Mouse (Mus musculus) 3134 (cell line): ENCODE measurements around the gene RPS10-NUDT3.
A peak's percentile ranks its signal among the peaks of the same experiment; 100 is the strongest.

Source experiments
- DNase-seq: peaks from one replicate; pipeline ENCODE4 v3.0.0-alpha.2; 2011; ENCODE audit warnings: low spot score; ENCODE audit not compliant: insufficient read length; ENCODE audit errors: extremely low read depth

RPS10-NUDT3 gene

DNA sequence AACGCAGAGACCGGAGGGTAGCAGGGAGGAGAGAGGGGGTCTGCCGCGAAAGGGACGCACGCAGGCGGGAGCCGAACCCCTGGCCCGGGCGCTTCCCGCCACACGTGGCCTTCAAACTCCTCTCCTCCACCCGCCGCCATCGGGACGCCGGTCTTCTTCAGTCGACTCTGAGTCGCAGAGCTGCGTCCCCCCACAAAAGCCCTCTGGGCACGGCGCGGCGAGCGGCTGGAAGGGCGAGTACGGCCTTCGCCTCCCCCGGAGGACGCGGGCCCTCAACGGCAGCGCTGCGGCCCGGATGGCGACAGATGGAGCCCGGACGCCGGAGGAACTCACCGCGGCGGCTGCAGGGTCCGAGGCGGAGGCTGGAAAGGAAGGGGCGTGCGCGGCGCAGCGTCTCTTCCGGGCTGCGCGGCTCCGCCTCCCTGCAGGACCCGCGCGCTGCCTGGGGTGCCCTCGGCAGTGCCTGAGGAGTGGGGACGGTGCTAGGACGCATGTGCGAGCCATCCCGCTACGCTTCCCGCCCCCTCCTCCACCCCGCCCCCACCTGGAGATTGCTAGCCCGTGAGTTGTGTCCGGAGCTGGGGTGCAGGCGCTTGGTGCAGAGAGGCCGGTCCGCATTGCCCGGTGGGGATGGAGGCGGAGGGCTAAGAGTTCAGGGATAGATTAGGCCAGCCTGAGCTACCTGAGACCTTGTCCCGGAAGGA lies at the start of gene RPS10-NUDT3:
Gene RPS10-NUDT3, minus strand, starts transcription at position 352 of the 704 bp plus-strand sequence.
- DNase-seq = peak; percentile 94

DNA sequence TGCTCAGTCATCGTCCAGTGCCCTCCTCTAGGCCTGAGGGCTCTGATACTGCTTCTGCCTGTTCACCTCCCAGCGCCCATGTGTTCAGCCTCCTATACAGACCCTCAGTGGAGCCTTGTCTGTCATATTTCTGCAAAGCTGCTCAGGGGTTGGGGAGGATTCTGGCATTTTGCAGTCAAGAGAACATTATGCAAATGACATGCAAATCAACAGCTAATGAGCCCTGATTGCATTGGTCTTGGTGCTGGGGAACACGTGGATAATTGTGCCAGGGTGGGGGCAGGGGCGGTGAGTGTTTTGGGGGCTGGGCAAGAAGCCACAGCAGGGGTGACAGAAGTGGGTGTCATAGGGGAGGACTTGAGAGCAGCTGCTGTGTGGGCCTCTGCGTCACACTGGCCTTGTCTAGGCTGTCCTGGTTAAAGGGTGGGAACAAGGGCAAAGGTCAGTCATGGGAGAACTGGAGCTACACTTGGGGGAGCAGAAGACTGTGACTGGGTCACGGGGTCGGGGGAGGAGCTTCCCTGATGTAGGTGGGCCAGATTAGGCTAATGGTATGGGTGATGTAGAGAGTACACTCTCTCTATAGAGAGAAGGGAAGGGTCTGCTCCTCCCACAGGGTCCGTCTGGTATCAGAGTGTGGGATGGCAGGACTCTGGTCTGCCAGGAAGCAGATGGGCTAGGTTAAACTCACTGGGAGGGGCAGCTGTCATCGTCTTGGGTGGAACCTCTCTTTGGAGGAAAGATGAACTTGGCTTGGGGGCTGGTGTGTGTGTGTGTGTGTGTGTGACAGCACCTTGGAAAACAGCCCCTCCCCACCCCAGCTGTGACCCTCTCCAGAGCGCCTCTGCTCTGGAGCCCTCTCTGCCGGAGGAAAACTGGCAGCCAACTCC lies 44.1 kb upstream of the RPS10-NUDT3 start:
- DNase-seq = no peak

DNA sequence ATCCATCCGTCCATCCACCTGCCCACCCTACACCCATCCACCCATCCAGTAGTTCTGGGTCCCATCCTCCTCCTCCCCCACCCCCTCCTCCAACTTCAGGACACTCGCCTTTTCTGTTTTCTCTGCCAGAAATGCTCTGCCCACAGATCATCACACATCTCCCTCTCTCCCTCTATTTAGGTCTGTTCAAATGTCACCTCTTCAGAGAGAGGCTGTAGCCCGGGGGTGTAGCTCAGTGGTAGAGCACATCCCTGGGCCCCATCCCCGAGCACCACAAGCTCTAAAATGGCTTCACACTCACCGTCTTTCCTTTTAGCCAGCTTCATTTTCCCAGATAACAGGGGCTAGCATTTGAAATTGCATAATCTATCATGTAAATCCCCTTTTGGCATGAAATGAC lies 42.7 kb upstream of the RPS10-NUDT3 start:
- no peak for DNase-seq

DNA sequence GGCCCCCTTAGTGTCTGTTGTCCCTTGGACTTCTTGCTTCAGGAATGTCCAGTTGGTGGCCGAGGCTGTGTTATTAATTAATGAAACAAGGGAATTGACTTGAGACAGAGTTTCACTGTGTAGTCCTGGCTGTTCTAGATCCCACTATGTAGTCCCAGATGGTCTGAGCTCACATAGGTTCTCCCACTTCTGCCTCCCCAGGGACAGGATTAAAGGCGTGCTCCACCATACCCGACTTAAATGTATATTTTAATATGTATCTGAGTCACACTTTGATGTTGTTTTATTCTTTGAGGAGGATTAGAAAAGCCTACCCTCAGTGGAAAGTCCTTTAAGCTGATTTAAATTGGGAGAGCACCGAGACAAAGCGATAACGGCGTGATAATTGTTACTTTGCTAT lies 41.2 kb upstream of the RPS10-NUDT3 start:
- no peak for DNase-seq

DNA sequence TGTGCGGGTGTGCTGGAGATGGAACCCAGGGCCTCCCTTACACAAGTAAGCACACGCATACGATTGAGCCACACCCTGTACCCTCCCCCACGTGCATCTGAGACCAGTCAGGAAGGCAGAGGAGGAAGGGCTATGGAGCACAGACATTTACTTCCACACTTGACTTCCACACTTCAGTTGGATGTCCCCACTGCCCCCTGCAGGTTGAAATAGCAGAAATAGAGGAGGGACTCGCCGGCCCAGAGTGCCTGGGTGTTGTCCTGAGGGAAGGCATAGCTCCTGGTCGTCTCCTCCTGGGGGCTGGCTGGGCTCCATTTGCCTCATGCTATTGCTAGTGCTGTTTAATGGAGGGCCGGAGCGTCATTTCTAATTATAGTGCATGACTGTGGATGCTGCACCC lies 40.4 kb upstream of the RPS10-NUDT3 start:
- no peak for DNase-seq

DNA sequence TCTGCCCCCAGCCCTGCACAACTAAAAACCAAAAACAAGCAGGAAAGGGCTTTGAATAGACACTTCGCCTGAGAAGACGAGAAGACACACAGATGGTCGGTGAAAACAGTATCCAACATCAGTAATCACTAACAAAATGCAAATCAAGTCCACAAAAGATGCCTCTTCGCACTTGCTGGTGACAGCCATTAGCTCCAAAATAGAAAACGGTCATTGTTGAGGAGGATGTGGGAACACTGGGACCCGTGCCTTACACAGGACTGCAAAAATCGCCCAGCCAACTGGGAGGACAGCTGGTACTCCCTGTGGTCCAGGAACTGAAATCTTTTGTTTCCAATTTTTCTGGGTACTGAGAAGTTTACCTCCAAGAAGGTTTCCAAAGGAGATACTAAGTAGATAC lies 38.9 kb upstream of the RPS10-NUDT3 start:
- DNase-seq = no peak

DNA sequence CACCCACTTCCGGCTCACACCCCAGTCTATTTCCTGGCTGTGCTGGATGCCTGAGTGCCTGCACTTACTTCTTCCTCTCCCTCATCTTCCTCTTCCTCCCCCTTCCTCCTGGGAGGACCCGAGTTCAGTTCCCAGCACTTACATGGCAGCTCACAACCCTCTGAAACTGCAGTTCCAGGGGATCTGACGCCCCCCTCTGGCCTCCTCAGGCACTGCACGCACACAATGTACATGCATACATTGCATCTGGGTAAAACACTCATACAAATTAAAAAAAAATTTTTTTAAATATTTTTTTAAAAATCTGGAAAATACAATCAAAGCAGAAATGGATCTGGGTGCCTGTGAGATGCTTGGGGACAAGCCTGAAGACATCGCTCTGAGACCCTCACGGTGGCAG lies 36.7 kb upstream of the RPS10-NUDT3 start:
- no peak for DNase-seq

DNA sequence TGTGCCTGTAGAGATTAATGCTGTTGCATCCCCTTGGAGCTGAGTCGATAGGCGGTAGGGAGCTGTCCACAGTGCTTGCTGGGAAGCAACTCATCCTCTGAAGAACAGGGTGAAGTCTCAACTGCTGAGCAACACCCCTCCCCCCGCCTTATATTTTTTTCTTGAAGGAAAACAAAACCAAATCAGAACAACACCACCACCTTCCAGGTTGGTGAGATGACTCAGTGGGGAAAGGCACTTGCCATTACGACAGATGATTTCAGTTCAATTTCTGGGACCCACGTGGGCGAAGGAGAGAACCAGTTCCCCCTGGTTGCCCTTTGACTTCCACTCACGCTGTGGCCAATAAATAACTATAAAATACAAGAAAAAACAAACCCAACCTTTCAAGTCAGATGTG lies 23.7 kb upstream of the RPS10-NUDT3 start:
- DNase-seq = no peak

DNA sequence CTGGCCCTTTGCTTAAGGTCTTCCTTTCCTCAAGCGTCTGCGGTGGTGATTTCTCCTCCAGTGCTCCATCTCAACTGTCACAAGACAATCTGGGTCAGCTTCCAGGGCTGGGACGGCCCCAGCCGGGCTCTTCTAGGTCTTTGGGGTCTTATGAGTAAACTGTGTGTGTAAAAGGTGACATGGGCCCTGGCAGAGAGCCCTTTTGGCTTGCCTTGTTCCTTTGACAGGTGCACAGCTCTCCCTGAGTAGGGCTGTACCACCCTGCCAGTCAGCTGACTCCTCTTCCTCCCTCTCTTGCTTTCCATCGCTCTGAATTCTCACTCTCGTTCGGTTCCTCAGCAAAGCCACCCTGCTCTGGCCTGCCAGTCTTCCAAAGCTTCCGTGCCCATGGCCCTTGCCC lies 22.1 kb upstream of the RPS10-NUDT3 start:
- no peak for DNase-seq

DNA sequence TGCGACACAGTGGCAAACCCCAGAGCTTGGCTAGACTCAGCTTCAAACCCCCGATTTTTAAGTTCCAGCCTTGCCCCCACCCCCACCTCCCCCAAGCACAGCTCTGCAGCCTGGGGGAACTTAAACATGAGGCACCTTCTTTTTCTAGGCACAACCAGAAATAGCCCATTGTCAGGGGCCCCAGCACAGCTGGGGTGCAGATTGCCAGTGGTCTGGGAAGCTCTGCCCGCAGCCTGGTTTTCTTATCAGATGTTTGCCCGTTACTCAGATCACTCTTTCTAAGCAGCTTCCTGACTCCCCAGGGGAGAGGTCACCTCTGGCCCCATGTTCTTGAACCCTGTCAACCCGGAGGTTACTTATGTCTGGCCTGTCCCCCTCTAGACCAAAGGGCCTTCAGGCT lies 21.4 kb upstream of the RPS10-NUDT3 start:
- no peak for DNase-seq

DNA sequence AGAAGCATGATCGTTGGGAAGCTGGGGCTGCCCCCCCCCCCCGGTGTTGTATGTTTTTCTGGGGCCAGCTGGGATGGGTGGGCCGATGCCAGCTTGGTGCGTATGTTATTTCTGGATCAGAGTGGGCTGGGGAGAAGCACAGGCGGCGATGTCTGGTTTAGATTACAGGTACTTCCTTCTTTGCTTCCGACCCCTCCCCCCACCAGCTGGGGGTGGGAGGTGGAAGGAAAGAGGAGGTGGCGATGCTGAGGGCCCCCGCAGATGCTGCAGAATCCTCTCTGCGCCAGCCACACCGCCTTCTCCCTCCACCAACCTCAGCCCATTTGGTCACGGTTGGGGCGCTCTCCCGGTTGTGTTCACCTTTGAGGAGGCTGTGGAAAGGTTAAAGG lies 21.0 kb upstream of the RPS10-NUDT3 start:
- DNase-seq = no peak

DNA sequence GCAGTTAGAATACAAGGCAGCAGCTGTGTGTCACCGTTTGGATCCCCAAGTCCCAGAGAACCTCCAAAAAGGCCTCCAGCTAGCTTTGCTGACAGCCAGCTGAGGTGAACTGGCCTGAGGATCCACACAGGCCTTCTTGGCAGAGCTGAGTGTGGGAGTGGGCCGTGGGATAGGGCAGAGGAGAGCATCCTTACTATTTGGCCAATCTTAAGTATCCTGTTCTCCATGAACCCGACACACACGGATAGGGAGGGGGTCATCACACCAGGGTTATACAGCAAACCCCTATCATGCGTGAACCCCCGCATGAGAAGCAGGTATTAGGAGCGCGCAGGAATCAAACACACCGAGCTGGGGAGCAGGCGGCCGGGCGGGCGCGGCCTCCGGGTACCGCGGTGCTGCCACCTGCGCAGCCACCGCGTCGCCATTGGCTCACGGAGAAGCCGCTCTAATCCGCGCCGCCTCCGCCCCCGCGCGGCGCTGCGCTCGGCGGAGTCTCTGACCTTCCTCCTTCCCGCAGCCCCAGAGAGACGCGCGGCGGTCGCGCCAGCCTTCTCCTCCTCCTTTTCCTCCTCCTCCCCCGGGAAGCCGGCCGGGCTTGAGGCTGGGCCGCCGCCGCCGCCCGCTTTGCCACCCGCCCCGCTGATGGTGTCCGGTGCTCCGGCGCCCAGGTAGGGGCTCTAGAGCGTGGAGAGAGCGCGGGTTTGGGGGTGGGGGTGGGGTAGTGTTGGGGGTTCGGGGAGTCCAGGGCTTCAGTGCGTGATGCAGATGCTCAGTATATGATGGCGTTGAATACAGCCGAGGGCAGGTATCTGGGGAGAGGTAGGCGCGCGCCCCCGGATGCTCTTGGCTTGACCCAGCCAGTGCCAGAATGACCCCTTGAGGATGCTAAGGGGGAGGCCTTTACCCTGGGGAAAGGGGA lies 20.3 kb upstream of the RPS10-NUDT3 start, which contains the start of gene Pacsin1:
Gene Pacsin1, plus strand, starts transcription at position 421 of the 922 bp plus-strand sequence.
- no peak for DNase-seq

DNA sequence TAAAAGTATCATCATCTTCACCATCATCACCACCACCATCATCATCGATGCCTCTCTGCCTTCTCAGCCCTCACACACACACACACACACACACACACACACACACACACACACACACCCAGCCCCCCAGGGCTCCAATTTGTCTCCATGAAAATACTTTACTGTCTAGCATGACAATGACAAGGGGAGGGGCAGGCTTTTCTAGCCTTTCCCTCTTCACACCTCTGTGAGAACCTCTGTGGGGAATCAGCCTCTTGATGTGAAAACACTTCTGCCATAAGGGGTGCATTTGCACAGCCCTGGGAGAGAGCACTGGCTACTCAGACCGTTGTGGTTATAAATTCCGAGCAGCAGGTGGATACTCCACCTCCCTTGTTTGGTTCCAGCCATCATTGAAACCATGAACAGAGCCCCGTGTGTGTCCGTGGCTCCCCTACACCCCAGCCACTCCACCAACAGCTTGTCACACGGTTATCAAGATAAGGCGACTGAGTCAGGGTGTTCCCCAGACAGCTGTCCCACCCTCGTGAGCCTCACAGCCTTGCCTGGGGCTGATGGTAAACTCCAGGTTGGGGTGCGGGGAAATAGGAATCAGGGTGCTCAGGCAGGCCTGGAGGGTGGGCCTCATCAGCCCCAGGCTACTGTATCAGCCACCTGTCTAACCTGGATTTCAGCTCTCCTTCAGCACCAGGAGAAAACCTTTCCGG lies 18.4 kb upstream of the RPS10-NUDT3 start:
- DNase-seq = no peak

DNA sequence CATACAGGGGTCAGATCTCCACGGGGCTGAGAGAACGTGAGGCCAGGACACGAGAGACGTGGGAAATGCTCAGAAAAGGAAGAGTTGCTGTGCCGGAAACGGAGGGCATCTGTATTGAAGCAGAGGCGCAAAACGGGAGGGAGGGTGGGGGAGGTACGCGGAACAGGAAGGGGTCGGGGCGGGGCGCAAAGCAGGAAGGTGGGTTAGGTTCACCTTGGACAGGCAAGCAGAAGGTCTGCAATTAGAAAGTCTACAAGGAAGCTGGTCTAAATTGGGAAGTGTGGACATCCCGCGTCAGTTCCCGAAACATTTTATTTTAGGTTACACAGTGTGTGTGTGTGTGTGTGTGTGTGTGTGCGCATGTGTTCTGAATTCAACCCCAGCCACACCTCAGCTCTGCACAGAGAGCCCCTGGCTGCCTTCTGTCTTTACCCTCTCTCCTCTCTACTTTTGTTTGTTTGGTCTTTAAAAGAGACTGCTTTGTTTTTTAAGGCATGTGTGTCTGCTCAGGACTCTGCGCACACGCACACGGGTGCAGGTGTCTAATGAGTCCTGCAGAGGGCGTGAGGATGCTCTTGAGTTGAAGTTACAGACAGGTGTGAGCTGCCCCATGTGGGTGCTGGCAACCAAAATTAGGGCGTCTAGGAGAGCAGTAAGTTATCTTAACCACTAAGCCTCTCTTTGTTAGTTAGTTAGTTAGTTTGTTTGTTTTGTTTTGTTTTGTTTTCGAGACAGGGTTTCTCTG lies 17.2 kb upstream of the RPS10-NUDT3 start:
- no peak for DNase-seq

DNA sequence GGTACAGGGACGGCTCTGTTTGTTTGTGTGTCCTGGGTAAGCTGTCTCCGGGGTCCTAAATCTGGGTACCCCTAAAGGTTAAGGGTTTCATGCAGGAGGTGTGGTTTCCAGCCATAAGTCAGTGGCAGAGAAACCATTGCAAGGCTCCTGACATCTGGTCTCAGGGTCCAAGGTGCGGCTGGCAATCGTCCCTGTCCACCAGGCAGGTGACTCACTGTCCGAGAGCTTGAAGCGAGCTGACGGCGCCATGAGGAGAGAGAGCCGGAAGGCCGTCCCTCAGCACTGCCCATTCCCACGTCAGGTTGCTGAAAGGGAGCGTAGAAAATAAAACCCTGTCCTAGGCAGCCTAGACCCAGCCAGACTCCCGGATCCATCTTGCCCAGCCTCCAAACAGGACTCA lies 15.6 kb upstream of the RPS10-NUDT3 start:
- DNase-seq = peak; percentile 62

DNA sequence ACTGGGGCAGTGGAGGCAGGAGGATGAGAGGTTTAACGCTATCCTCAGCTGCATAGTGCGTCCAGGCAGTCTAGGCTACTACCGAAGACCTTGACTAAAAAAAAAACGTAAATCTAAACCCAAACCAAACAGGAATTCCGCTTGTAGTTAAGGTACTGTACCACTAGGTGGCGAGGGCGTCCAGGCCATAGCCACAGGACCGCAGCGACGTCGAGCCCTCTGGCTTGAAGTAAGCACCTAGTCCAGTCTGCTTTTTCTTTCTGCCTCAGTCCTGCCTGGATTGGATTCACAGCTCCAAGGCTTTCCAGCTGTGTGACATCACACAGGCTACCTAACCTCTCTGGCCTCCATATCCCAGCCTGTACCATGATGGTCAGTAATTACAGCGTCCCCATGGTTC lies 15.1 kb upstream of the RPS10-NUDT3 start:
- peak; percentile 73 for DNase-seq

DNA sequence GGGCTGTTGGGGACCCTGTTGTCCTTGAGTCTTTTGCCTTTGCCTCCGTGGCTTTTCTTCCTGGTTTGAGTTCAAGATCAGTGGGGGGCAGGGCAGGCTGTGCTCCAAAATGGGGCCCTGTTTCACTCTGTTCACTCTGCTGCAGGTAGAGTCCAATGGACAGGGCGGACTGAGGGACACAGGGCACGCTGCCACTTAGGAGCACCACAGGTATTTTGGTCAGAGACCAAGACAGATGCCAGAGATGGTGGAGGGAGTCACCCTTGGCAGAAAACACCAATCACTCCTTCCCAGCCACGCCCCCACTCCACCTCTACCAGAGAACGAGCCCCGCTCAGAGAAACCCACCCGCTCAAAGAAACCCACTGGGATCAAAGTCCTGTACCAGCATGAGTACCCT lies 10.8 kb upstream of the RPS10-NUDT3 start:
- no peak for DNase-seq

DNA sequence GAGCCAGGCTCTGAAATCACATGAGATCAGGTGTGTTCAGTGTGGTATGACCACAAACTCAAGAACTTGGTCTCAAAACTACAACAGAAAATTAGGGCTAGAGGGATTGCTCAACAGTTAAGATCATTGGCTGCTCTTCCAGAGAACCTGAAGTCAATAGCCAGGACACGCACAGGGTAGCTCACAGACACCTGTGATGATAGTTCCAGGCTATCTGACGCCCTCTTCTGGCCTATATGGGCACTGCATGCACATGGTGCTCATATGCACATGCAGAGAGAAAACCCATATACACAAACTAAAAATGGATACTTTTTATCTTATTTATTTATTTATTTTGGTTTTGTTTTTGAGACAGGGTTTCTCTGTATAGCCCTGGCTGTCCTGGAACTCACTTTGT lies 9.6 kb upstream of the RPS10-NUDT3 start:
- DNase-seq = no peak

DNA sequence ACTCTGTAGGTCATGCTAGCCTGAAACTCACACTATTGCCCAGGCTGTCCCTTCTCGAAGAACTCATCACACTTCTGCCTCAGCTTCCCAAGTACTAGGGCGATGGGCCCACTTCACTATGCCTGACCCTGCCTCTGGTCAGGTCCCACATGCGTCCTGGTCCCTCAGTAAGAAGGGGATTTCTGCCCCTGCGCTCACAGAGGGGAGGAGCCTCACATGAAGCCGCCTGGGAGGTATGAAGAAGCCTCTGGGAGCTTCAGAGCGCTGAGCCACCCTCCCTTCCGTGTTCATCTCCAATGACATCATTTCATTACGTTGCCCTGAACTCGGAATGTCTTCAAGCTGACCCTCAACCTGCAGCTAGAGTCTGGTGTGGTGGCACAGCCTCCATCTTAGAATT lies 8.7 kb upstream of the RPS10-NUDT3 start:
- no peak for DNase-seq

DNA sequence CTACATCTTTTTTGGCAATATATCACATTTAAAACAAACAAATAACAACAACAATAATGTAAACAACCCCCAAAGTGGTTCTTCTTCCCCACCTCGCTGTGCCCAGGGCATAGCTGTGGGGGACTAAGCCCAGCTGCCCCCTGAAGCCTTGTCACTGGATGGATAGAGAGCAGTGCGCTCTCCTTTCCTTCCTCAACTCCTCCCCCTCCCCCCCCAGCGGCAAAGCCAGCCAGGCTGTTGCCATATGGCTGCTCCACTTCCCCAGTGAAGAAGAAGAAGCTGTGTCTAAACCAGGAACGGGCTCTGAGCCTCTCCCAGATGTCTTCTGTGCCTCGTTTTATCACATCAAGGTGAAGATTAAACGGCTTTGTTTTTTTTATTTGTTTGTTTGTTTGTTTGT lies 8.1 kb upstream of the RPS10-NUDT3 start:
- DNase-seq = no peak
